Mouse (Mus musculus) forelimb bud, embryonic 11.5 days (tissue): Measurements from ENCODE around the gene Six3.

Source experiments
- DNase-seq: peaks from one replicate; pipeline ENCODE4 v3.0.0-alpha.2; 2012; ENCODE audit warnings: low read depth, low spot score

Gene Six3

GRCm38 (mm10) chr17:85612526-85613265, 712 bp upstream of the Six3 start:
- DNase-seq, result no peak

- DNase-seq, result no peak
Measured at GRCm38 (mm10) chr17:85614011-85614721, 758 bp downstream of the Six3 start.

- DNase-seq, result no peak
Measured at GRCm38 (mm10) chr17:85614722-85615331, 1.4 kb downstream of the Six3 start.

- no peak for DNase-seq
Measured at GRCm38 (mm10) chr17:85615586-85615985, 2.2 kb downstream of the Six3 start.

GRCm38 (mm10) chr17:85616526-85617500, 3.4 kb downstream of the Six3 start:
- DNase-seq, result no peak

GRCm38 (mm10) chr17:85617566-85618358, 4.4 kb downstream of the Six3 start:
- no peak for DNase-seq

- no peak for DNase-seq
Measured at GRCm38 (mm10) chr17:85618359-85619112, 5.1 kb downstream of the Six3 start.

- no peak for DNase-seq
Measured at GRCm38 (mm10) chr17:85619113-85620085, 6.0 kb downstream of the Six3 start.

GRCm38 (mm10) chr17:85620086-85620481, 6.7 kb downstream of the Six3 start:
- no peak for DNase-seq

- DNase-seq, result no peak
Measured at GRCm38 (mm10) chr17:85620680-85621504, 7.5 kb downstream of the Six3 start.

- DNase-seq, result no peak
Measured at GRCm38 (mm10) chr17:85621505-85622310, 8.3 kb downstream of the Six3 start.

GRCm38 (mm10) chr17:85622493-85623157, 9.2 kb downstream of the Six3 start:
- DNase-seq, result no peak

GRCm38 (mm10) chr17:85623161-85624050, 10.0 kb downstream of the Six3 start:
- DNase-seq, result no peak

- DNase-seq, result no peak
Measured at GRCm38 (mm10) chr17:85624051-85624420, 10.6 kb downstream of the Six3 start.
